Mouse (Mus musculus) adrenal gland, adult 18-20 months (tissue): ENCODE data around the gene Ttc5. TPM values are rescaled to one million over a fixed set of nuclear protein-coding genes. Genes with fewer than 3 reads are reported as not detected.
"Not testable (repeated sequence)": the region's sequence is repeated elsewhere in the genome, so short reads cannot be mapped to it uniquely, and the experiment has no call there.

Source experiments
- DNase-seq, 2 experiments: peaks; one replicate each; pipeline ENCODE4 v3.0.0; 2021 to 2022; ENCODE audit warnings: low spot score in 2 of 2
- long read RNA-seq, 2 experiments: library from polyadenylated mRNA; stranded (forward); transcript quantifications; one replicate each; pipeline ENCODE4 v2.0.0; 2021
- total RNA-seq, 2 experiments: library from RNA; stranded (reverse); gene quantifications; 1 replicate in 1 of 2; 2 replicates in 1 of 2; pipeline ENCODE4 v1.2.3; 2021

Ttc5 gene
- 10 to 100 TPM; 29.0 to 35.5 TPM for total RNA-seq
- long read RNA-seq, experiment 1, transcript Ttc5-201 (10 exons, 1,842 nt) = major isoform, 31 of 38 reads
- long read RNA-seq, experiment 1, partial matches to known transcripts = 1 of 38 reads
- long read RNA-seq, experiment 1, other reads (novel, unspliced or antisense) = 5 of 38 reads
- long read RNA-seq, experiment 2, transcript Ttc5-201 (10 exons, 1,842 nt) = major isoform, 129 of 151 reads
- long read RNA-seq, experiment 2, transcript Ttc5-202 (4 exons, 2,366 nt) = minor isoform, 6 of 151 reads
- long read RNA-seq, experiment 2, partial matches to known transcripts = 3 of 151 reads
- long read RNA-seq, experiment 2, other reads (novel, unspliced or antisense) = 13 of 151 reads

- DNase-seq = peak; percentile 88 to 91
These were observed at the start of gene Ttc5 for GRCm38 (mm10) chr14:50785251-50785637. Gene Ttc5 (minus strand): TSS chr14:50785519.

- no peak for DNase-seq
These were observed 49.1 kb upstream of the Ttc5 start for GRCm38 (mm10) chr14:50834435-50834834.

DNA sequence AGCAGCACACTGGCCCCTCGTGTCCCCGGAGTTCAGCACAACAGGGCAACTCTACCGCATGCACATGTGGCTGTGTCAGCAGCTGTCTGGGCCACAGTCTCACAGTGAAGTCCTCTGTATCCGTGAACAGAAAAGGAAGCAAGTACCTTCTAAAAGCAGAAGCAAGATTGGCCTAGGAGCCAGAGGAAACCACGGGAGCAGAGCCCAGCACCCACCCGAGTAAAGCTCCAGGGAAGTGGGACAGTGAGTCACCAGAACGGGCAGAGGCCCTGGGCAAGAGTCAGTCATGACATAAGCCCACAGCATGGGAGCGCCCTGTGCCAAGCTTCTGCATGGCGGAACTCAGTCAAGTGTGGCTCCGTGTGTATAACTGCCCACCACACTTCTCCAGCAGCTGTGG, 48.6 kb upstream of the Ttc5 start:
- DNase-seq = no peak

DNA sequence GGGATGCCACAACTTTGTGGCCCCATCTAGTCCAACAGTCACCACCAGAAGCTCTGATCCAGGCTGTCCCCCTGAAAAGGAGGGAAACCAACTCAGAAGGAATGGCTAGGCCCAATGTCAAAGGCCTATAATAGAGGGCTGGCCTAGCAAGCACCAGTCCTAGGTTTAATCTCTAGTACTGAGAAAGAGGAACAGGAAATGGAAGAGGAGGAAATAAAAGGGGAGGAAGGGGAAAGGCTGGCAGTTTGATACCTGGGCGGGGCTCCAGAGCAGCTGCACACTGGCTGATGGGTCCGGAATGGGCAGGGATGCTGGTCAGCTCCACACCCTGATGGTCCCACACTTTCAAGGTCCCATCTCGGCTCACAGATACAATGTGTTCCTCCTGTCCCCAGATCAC, 44.6 kb upstream of the Ttc5 start:
- DNase-seq = no peak

GRCm38 (mm10) chr14:50826579-50826978, 41.3 kb upstream of the Ttc5 start:
- DNase-seq = no peak

- no peak for DNase-seq
These were observed 38.9 kb upstream of the Ttc5 start for GRCm38 (mm10) chr14:50824219-50824618.

DNA sequence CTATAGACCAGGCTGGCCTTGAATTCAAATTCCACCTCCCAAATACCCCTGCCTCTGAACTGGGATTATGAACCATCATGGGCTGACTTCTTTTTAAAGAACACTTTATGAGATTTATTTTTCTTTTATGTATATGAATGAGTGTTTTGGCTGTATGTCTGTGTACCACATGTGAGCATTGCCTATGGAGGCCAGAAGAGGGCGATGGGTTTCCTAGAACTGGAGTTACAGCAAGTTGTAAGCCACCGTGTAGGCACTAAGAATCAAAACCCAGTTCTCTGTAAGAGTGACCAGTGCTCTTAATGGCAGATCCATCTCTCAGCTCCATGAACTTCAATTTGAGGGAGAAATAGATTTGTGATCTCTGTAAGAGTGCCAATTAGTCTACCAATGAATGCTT, 37.9 kb upstream of the Ttc5 start:
- DNase-seq = no peak

DNA sequence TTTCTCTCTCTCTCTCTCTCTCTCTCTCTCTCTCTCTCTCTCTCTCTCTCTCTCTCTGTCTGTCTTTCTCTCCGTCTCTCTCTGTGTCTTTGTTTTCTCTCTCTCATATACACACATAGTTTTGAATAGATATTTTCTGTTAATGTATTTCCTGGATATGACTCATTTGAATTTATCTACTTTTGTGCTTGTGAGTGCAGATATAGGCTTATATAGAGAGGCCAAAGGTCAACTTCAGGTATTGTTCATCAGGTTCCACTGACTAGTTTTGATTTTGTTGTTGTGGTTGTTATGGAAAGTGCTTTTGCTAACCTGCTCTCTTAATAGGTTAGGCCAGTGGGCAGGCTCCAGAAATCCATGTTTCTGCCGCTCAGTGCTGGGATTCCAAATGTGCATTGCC, 27.7 kb upstream of the Ttc5 start:
- DNase-seq = no peak

DNA sequence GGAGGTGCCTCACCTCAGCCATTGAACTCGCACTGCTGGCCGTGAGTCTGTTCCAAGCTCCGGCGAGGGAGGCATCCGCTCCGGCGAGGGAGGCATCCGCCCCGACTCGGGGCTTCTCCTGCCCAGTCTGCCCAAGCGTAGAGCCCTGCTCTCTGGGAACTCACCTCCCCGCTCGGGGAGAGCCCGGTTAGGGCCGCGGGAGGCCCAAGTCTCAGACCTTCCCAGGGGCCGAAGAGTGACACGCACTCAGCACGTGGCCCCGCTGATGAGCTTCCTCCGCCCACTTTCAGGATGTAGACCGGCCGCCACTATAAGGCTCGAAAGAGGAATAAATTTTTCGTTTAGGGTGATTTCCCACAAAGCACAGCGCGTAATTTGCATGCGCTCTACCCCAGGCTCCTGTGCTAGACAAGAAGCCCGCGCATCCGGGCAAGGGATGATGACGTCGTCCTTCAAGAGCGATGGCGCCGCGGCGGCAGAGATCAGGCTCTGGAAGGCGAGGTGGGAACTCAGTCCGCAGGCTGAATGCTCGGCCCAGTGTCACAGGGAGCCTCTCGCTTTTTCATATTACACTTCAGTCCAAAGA, 22.3 kb upstream of the Ttc5 start, which contains the start of the genes Ccnb1ip1 and Parp2:
Ccnb1ip1 (minus strand) TSS at position 246 of the 586 bp plus-strand sequence.
Parp2 (plus strand) TSS at position 355 of the 586 bp plus-strand sequence.
- DNase-seq = peak; percentile 96 to 98

GRCm38 (mm10) chr14:50806469-50806868, 21.1 kb upstream of the Ttc5 start:
- DNase-seq = not testable (repeated sequence)

DNA sequence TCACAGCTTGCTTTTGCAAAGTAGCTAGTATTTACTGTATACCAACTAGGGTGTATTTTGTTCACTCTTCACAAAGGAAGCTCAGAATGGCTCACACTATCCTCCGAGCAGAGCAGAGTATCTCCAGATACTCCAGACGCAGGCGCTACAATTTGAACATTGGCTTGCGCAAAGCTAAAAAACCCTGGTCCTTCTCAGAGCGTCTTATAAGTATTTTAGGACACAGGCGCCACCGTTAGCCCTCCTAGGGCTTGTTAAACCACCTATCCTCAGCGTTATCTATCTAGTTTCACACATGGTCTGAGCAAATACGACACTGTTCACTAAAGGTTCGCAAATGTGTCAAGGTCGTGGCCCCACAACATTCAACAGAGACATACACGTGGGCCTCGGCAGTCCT, 19.4 kb upstream of the Ttc5 start:
- no peak for DNase-seq

- DNase-seq = no peak
These were observed 17.7 kb upstream of the Ttc5 start for GRCm38 (mm10) chr14:50802843-50803562.

GRCm38 (mm10) chr14:50802441-50802840, 17.1 kb upstream of the Ttc5 start:
- DNase-seq = no peak

DNA sequence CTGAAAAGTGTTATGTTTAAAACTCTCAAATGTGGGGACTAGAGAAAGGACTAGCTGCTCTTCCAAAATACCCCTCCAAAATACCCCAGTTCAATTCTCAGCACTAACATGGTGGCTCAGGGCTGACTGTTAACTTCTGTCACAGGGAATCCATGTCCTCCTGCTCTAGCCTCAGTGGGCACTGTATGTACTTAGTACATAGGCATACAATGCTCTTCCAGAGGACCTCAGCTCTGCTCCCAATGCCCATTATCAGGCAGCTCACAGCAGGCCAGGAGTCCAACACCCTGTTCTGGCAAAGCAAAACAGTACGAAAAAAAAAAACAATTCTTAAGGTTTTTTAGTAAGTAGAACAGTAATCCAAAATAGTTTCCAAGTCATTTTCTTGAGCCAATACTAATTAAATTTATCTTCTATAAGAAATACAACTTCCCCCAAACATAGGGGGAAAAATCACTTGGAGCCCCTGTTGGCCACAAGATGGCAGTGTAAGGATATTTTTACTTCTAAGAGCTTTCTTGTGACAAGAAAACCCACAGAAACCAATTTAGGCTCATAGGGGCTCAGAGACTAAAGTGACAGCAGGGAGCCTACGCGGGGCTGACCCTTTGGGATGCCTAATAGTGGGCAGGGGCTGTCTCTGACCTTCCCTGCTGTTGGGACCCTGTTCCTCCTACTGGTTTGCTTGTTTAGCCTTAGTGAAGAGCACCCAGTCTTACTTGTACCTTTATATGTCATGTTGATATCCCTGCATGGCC, 14.4 kb upstream of the Ttc5 start:
- DNase-seq = peak in 1 of 2 experiments; percentile 12

- no peak for DNase-seq
These were observed 13.2 kb upstream of the Ttc5 start for GRCm38 (mm10) chr14:50798512-50798911.

DNA sequence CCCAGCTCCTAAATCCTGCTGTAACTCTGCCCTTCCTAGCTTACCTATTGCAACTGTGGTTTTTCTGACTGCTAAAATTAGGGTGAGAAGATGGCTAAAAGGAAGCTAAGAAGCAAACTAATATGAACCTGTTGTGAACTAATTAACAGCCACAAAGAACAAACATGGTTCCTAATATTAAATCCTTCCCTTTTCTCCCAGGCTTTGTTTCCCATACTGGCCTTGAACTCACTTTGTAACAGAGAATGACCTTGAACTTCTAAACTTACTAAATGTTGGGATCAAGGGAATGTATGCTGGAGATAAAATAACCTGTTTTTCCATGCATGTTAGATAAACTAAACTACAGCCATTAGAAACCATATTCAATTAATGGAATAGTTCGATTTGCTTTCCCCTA, 11.1 kb upstream of the Ttc5 start:
- no peak for DNase-seq

GRCm38 (mm10) chr14:50795965-50796364, 10.6 kb upstream of the Ttc5 start:
- DNase-seq = no peak

DNA sequence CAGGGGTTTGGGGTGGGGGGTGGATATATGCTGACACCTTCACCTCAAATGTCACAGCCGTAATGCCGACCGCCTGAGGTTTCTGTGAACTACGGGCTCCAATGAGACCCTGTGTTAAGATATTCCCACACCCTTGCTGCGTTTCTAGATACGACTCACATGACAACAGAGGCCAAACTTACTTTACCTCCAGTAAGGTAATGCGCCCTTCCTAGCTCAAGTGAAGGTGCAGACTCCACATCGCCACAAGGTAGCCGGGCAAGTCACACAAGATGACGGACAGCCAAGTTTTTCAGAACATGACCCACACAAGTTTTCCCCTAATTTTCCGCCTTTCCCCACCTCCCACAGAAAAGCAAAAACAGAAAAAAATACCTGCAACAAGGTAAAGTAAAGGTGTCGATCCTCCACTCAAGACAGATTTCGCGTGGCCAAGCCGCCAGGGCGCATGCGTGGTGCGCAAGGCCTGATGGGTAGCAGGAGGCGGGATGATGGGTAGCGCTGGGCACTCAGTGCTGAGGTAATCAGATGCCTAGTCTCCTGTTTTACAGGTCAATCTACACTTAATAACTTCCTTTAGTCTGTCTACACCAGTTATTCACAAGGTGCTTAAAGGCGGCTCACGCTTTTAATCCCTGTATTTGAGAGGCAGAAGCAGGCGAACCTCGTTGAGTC, 10.1 kb upstream of the Ttc5 start:
- no peak for DNase-seq

GRCm38 (mm10) chr14:50788157-50788556, 2.8 kb upstream of the Ttc5 start:
- no peak for DNase-seq

GRCm38 (mm10) chr14:50784391-50785250, 698 bp downstream of the Ttc5 start:
- no peak for DNase-seq
